Mouse (Mus musculus): ENCODE measurements at regions not wholly inside any gene's neighbourhood (a gene's known extent, or its start where the extent isn't known, plus 50 kb on each side); places are given as distances from the start of the nearest gene placed in this dataset.
A peak's percentile ranks its signal among the peaks of the same experiment; 100 is the strongest.

DNA sequence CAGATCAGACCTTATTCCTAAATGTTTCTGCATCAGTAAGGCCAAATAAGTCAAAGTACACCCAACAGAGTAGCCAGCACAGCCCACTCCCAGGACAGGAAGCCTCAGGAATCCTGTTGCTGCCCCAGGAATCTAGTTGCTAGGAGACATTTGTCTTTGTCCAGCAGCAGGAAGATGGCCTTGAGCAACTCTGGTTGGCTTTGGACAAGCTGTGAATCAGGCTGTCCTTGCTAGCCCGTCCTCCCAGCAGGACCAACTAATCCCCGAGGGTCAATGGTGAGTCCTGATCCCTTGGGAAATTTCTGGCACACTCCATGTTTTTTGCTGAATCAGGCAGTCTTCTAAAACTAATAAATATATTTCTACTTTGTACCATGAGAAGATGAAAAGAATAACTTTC, 317.1 kb downstream of the Mtx2 start:
- no peak for DNase-seq (ENCODE audit: low spot score in 2 of 2)

DNA sequence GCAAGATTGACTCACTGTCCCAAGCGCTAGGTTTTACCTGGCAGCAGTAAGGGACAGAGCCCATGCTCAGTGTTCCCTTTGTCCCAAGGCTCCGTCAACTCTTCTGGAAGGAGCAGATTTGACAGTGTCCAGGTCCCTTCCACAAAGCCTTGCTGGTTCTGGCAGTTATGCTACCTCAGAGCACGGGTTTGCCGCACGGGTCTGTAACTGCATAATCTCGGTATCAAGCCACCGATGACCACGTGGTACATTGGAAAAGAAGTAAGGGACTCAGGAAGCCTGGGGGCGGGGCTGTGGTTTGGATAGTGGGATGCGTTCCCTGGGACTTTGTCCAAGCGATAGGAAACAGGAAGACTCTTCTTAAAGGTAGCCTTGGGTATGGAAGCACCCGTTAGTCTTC, 319.3 kb downstream of the Mtx2 start:
- DNase-seq (ENCODE audit: low spot score in 2 of 2), result no peak

DNA sequence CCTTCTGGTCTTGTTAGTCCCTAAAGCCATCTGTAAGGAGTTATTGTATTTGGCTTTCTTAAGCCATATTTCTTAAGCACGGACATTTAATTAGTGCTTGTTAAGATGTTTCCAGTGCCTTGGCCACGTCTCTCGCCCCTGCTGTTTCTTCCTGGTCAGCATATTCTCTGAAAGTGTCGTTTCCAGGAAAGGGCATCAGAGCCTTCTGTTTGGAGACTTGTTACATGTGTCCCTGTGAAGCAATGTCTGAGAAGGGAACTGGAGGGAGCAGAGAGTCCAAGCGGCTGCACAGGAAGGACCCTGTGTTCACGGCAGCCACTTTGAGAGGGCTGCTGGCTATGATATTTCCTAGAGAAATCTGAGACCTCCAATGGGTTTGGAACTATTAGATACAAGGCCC, 320.7 kb downstream of the Mtx2 start:
- no peak for DNase-seq (ENCODE audit: low spot score in 2 of 2)

DNA sequence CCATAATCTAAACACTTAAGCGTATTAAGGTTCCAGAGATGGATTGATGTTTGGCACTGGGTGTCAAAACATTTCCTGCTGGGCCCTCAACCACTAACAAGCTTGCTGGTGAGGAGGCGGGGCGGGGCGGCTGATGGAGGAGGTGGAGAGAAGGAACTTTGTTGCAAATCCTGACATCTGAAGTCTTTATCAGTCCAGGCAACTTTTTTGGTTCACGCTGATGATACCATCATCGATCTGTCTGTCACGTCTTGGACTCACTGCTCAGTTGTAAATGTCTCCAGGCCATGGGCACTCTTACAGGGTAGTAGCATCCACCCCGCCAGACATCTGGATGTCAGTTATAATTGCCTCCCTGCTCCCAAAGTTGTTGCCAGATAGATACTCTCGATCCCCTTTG, 321.8 kb downstream of the Mtx2 start:
- DNase-seq (ENCODE audit: low spot score in 2 of 2), result no peak

DNA sequence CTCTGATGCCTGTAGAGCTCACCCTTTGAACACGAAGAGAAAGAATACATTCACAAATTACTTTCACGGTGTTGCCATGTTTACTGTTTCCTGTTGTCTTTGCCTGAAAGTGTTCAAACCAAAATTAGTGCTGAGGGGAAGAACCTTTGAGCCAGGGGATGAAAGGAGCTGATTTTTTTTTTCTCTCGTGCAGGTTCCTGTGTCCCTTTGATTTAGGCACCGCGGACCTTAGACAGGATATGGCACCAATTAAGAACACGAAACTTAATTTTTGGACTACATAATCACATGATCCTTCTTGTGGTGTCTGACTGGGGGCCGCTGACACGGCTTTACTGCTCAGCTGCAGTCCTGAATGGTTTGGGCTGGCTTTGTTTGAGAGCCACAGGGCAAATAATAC, 322.4 kb downstream of the Mtx2 start:
- no peak for DNase-seq (ENCODE audit: low spot score in 2 of 2)

DNA sequence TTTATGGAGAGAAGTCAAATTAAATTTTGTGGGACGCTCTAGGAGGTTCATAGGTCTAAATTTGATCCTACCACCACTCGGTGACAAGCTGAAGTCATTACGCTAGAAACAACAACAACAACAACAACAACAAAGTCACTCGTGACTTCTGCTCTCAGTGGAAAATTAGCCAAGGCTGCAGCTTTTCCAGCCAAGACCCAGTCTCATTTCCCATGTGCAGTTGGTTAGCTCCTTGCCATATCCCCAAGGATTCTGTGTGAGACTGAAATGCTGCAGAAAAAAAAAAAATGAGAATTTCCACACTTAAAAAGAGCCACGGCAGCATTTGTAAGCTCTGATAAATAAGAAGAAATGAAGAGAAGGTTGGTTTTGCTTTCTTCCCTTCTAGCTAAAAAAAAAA, 323.4 kb downstream of the Mtx2 start:
- no peak for DNase-seq (ENCODE audit: low spot score in 2 of 2)

DNA sequence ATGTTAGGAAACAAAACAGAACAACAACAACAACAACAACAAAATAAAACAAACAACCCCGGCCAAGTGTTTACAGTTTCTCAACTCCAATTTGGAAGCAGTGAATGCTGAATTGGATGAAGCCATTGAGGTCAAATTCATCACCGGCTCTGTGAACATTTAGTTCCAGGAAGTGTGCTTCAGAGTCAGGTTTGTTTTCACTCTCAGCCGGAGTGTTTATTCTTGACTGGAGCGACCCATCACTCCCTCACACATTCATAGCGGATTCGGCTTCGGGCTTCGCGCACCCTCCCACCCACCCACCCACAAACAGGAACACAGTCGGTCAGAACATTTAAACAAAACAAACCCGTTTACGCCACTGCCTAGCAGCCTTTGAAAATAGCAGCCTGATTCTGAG, 324.0 kb downstream of the Mtx2 start:
- no peak for DNase-seq (ENCODE audit: low spot score in 2 of 2)

DNA sequence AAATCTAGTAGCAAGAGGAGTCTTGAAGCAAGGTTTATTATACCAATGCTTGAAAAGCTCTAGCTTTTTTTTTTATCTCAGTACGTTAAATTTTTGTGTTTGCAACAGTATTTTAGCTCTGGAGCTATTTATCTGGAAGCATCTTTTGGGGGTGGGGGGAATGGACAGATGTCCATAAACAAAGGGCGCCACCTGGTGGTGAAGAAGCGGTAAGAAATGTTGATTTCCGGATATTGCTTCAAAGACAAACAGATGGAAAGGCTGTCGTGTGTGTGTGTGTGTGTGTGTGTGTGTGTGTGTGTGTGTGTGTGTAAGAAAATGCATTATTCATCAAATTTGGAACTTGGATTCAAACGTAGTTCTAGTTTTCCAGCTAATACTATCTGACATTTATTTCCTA, 325.4 kb downstream of the Mtx2 start:
- peak in 1 of 2 experiments; percentile 14 for DNase-seq (ENCODE audit: low spot score in 2 of 2)

DNA sequence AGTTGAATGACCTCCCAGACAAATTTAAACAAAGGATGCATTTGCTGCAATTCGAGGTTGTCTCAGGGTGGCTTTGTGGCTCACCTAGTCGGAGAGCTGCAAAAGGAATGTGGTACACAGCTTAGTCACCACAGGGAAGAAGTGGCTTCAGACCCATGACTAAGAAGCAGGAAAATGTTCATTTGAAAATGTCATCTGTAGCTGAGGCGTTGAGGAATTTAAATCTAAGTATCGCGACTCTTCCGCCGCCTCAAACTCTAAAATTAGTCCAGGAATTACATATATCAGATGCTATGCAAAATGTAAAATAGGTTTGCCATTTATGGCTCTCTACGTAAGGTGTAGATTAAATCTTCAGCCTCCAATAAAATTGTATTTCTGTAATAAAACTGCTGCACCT, 325.9 kb downstream of the Mtx2 start:
- DNase-seq (ENCODE audit: low spot score in 2 of 2), result peak in 1 of 2 experiments; percentile 16

DNA sequence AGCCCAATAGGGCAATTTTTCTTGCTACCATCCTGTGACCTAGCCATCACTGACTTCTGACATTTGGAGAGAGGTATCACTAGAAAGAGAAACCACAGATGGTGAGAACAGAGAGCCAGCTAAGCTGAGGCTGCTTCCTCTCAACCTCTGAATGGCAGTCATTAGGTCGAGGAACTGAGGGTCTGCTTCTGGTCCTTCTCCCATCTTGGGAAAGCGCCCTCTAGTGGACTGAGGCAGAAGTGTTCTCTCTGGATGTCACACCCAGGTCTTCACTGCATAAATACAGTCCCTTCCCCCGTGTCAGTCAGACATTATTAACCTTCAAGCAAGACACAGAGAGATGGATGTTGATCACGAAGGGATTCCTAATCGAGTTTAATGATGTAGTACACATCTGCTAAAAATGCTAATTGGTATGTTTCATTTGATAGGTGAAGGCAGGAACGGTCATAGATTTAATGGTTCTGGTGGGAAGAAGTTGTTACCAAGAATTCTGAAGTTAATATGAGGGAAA, 326.9 kb downstream of the Mtx2 start:
- no peak for DNase-seq (ENCODE audit: low spot score in 2 of 2)

DNA sequence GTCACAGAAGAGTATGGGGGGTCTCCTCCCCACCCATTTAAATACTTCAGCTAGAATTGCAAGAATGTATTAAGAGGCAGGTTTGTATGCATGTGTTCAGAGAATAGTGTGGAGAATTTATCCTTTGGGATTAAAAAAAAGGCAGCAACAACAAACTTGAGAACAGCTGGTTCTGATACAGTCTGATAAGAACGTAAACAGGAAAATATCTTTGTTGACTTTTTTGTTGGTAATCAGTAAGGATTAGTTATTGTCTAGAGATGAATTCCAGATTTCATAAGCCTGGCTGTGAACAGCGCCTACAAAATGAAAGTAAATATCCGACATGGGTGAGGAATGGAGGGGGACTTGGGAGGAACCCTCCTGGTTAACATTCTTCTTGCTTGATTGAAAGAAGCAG, 328.8 kb downstream of the Mtx2 start:
- no peak for DNase-seq (ENCODE audit: low spot score in 2 of 2)

DNA sequence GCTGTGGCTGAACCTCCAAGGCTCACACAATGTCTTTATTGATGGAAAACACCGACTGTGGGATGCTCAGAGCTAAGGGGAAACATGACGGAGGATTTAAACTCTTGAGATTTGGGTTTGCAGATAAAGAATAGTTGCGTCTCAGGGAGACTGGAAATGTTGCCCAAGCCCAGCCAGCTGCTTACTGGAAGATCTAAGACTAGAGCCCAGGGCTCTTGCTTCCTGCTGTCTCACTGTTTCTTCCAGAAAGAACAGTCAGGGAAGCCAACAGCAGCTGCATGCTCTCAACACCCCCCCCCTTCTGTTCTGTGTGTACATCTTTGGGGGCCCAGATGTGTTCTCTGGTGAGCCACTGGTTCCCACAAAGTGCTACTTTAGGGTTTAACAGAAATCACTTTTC, 333.0 kb downstream of the Mtx2 start:
- no peak for DNase-seq (ENCODE audit: low spot score in 2 of 2)

DNA sequence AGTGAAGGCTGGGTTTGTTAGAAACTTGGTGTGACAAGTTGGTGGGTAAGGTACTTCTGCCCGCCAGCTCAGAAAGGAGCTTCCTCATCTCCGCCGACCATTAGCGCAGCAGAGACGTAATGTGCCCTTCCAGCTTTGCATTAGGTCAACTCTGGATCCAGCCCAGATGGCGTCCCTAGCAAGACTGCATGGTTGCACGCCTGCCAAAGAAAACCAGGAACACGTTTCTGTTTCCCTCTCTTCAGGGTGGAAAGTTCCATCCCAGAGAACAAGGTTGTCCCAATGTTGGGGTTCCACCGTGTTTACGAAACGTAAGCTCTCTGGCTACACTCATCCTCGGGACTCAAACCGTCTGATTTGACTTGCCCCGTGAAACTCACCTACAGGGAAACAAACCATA, 335.5 kb downstream of the Mtx2 start:
- DNase-seq (ENCODE audit: low spot score in 2 of 2), result no peak

DNA sequence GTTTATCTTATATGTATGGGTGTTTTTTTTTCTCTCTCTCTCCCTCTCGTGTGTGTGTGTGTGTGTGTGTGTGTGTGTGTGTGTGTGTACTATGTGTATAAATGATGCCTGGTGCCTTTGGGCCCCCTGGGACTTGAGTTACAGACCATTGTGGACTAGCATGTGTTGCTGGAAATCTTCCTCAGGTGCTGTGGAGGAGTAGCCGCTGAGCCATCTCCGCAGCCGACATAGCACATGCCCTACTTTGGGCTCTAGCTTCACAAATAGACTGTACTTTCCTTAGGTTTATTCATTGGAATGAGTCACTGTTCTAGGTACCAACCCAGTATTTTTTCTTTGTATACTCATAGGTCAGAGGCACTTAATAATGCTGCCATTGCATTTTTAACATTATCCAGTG, 339.4 kb downstream of the Mtx2 start:
- peak in 1 of 2 experiments; percentile 16 for DNase-seq (ENCODE audit: low spot score in 2 of 2)

DNA sequence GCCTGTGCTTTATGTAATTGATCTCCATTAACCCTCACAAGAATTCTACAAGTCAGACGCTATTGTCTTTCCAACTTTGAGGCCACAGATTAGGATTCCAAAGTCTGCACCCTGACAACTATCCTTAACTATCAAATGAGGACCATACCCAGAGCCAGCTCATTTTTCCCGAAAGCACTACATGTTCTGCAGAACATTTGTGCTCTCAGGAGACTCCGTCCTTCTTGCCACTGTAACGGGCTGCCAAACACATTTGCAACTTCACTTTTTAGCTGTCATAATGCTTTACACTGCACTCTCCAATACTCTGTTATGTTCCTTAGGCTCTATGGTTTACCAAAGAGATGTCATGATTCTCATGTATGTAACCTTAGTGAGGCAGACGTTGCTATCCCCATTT, 350.7 kb downstream of the Mtx2 start:
- DNase-seq (ENCODE audit: low spot score in 2 of 2), result no peak

DNA sequence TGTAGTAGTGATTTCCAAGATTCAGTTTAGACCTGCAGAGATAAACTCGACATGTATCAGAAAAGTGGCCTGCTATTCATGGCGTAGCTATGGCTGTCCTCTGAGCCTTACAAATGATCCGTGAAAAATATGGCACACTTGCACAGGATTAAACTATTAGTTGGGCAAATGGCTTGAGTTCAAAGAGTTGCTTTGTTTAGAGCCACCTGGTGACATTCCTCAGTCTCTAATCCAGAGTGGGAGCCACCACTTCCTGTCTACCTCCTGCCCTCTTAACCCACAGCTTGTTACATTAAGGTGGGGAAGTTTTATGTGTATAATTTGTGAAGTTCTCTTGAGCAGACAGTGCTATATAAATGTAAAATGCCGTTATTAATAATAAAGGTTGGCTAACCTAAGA, 357.7 kb downstream of the Mtx2 start:
- DNase-seq (ENCODE audit: low spot score in 2 of 2), result no peak

DNA sequence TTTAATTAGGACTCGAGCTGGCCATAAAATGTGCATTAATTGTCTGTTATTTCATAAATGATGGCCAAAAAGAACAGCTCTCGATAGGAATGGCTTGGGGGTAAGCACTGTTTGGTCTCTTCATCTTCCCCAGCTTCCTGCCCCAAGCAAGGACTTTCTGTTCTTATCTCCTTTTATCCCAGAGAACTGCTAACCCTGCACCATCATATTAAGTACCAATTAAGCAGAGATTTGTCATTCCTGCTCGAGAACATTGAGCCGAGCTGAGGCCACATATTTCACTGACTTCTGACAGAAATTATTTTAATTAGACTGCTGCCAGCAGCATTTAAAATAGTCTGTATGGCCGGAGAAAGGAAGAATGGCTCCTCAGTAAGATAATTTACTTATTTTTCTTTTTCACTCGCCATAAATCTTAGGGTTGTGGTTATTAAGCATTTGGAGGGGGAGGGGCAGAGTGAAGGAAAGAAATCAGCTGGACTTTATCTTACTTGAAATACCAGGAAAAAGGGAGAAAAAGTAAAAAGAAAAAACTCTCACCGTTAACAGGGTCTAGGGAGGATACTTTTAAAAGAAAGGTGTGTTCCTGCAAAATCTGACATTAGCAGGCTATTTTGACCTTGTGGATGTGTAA, 377.1 kb downstream of the Mtx2 start:
- DNase-seq (ENCODE audit: low spot score in 2 of 2), result no peak

DNA sequence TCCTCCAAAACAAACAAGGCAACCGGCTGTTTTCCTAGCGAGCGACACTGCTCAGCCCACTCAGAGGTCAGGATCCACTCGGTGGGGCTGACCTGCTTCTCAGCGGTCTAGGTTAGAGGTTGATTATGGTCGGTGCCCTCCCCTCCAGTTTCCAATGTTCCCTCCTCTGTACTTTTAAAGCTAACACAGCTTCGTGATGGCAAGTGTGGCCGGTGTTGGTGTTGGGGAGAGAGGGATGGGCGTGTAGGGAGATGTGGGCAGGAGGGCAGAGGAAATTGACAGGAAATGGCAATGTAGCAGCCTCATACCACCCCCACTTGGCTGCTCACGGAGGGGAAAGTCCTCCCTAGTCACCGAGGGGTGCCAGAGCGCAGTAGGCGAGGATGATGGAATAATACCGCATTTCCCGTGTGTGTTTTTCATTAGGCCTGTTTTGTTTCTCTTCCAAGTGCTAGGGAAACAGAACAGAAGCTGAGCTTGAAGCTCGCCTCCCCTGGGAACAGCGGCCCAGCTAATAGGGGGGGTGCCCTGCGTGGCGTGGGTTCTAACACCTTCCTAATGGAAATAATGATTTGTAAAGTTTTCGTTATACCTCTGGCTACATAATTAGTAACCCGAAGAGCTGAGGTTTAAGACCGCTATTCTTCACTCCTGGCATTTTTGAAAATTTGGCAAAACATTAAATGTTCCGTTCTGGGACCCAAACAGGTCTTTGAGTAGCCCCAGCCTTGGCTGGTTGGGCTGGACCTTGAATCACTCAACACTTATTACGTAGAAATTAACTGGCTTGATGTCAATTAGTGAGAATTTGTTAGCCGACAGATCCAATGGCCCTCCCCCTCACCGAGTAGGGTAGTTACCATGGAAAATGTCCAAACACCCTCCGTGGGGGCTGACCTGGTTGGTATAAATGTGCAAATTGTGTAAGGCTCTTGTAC, 383.5 kb downstream of the Mtx2 start:
- DNase-seq (ENCODE audit: low spot score in 2 of 2), result no peak

DNA sequence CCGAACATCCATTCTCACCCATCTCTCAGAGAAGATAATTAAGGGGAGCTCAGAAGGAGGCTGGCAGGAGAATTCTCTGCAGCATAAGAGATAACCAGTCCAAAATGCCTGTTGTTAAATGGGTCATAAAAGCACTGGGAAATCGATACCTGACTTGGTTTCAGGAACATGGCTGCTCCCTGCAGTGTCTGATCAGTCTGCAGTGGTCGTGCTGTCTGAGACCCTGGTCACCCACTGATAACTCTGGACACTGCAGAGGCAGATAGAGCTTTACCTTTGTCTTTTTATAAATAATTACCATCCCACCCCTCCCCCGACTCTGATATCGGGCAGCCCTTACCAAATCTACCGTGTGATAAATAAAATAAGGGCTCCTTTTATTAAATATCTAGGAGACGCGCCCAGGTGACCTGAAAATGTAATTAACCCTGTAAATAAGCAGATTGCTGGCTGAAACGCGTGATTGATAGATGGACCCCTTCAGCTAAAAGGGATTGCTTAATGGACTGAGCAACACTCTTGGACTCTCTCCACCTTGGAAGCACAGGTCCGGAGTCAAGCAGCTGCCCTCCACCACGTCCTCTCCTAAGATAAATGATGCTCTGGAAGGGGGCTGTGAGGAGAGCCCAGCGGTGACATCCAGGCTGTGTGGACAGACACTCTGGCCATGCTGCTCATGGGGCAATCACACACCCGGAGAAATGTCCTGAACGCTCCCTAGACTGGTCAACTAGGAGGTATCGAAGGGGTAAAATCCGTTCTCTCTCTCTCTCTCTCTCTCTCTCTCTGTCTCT, 384.4 kb downstream of the Mtx2 start:
- DNase-seq (ENCODE audit: low spot score in 2 of 2), result no peak

DNA sequence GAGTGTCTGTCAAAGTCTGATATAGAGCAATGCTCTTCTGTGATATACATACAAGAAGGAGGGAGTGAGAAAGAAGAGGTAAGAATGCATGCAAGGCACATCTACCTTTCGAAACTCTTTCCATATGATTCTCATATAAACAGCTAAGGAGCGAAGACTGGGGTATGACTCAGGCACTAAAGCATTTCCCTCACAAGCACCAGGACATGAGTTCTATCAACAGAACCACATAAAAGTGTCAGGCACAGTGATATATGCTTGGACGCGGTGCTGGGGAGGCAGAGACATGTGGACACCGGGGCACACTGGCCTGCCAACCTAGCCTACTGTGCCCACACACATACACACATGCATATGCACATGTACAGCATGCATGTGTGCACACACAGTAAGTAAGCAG, 391.3 kb downstream of the Mtx2 start:
- no peak for DNase-seq (ENCODE audit: low spot score in 2 of 2)

DNA sequence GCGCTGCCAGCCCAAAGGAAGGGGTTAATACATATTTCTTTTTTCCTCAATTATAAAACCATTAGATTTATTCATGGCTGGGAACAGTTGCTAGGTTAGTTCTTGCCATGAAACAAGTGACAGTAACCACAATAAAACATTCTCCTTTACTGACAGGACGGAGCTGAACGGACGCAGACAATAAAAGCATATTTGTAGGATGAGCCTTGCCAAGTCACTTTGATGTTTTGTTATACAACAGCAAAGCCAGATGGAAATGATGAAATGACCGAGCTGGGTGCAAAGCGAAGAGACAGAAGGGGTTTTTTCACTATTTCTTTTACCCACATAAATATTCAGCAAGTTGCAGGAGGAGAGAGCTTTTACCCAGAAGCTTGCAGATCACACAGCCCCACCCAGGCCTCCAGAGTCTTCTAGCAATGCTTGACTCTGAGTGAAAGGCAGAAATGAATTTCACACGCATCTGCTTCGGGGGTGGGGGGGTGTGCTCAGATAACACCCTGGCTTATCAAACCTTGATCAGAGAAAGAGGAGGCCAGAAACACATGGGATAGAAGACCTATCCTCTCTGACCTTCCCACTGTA, 395.3 kb downstream of the Mtx2 start:
- DNase-seq (ENCODE audit: low spot score in 2 of 2), result no peak

DNA sequence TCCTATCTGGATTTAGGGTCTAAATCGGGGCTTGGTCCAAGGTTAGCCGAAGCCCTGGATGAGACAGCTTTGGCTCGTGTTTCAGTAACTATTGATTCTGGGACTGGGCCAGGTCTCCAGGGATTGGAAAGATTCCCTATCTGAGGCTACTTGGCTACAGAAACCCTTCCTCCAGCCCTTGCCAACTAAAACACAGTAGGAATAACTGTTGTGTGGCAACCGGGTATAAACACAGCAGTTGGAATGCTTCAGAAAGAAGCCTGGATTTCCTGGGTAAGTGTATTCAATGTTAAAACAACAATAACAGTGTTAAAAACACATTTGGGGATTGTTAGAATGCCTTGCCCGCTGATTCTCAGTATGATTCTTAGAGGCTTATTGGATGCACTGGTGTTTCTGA, 398.8 kb downstream of the Mtx2 start:
- DNase-seq (ENCODE audit: low spot score in 2 of 2), result no peak
